Mouse (Mus musculus): Measurements from ENCODE around the gene Shisa9.

- TF ChIP-seq CTCF (IDR thresholded peaks at IDR 0.05; ENCODE audit: borderline replicate concordance, insufficient read depth, low read depth, low read length) (no peak), POLR2A (IDR thresholded peaks at IDR 0.05; ENCODE audit: borderline replicate concordance, insufficient read depth, low read length) (no peak)
Observed at GRCm38 (mm10) chr16:12206951-12207350, 223.0 kb downstream of the Shisa9 start.

All from cerebellum, adult 2 months (tissue).